Mouse (Mus musculus) heart, adult 2 months (tissue): Measurements from ENCODE around the gene 1700014D04Rik.

Experiments
- CTCF ChIP-seq: fragments of 200-600 bp; IDR thresholded peaks from 2 replicates; pipeline ENCODE4 v1.8.1; 2022; ENCODE audit warnings: antibody characterized with exemption, mild to moderate bottlenecking, moderate library complexity
- EP300 ChIP-seq: fragments of 200-500 bp; IDR thresholded peaks from 2 replicates; pipeline ENCODE4 v1.6.1; 2011; ENCODE audit warnings: low read depth, low read length, control low read depth; ENCODE audit not compliant: insufficient read depth
- POLR2A ChIP-seq: fragments of 200-500 bp; IDR thresholded peaks from 2 replicates; pipeline ENCODE4 v1.6.1; 2011; ENCODE audit warnings: mild to moderate bottlenecking, low read depth, low read length, control low read depth; ENCODE audit not compliant: insufficient read depth

DNA sequence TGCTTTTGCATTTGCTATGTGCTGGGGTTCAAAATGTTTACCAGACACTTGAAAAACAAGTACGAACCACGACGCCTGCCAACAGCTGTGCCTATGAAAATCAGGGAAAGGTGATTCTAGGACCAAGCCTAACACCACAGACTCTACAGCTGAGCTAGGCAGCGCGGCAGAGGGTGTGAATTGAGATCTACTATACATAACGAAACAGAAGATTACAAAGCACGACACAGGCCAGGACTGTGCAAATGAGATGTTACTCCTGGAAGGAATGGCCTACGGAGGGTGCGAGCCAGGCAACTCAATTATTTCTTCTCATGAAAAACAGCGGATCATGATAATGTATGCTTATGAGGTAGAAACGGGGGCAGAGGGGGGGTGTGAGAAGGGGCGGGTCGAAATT lies 22.0 kb upstream of the 1700014D04Rik start:
- TF ChIP-seq CTCF (no peak), POLR2A (no peak), EP300 (no peak)
